Mouse (Mus musculus) lung, embryonic 15.5 days (tissue): ENCODE data around the gene Mmp9. TPM values are rescaled to one million over a fixed set of nuclear protein-coding genes. Genes with fewer than 3 reads are reported as not detected.

Experiments used
- ATAC-seq: fragments of 200-750 bp; cut with Nextera tagmentation; 2 replicates; pipeline ENCODE4 v1.8.0; 2017; ENCODE audit warnings: moderate number of reproducible peaks, borderline replicate concordance; ENCODE audit not compliant: low FRiP score, low TSS enrichment; ENCODE audit errors: extremely low read depth
- H3K27ac ChIP-seq: fragments of 300-500 bp; sonication (generic); 2 replicates; pipeline ENCODE4 v1.5.1; 2015; ENCODE audit warnings: moderate library complexity, mild to moderate bottlenecking, inconsistent platforms
- H3K27me3 ChIP-seq: fragments of 300-500 bp; sonication (generic); 2 replicates; pipeline ENCODE4 v1.6.1; 2015; ENCODE audit warnings: inconsistent platforms
- H3K36me3 ChIP-seq: fragments of 300-500 bp; sonication (generic); 2 replicates; pipeline ENCODE4 v1.6.1; 2015; ENCODE audit warnings: inconsistent platforms
- H3K4me1 ChIP-seq: fragments of 300-500 bp; sonication (generic); 2 replicates; pipeline ENCODE4 v1.6.1; 2015; ENCODE audit warnings: inconsistent platforms
- H3K4me2 ChIP-seq: fragments of 300-500 bp; sonication (generic); 2 replicates; pipeline ENCODE4 v1.6.1; 2015; ENCODE audit warnings: inconsistent platforms, mild to moderate bottlenecking, moderate library complexity
- H3K4me3 ChIP-seq: fragments of 300-500 bp; sonication (generic); 2 replicates; pipeline ENCODE4 v1.5.1; 2015; ENCODE audit warnings: mild to moderate bottlenecking, inconsistent platforms
- H3K9ac ChIP-seq: fragments of 300-500 bp; sonication (generic); 2 replicates; pipeline ENCODE4 v1.6.1; 2015; ENCODE audit warnings: inconsistent platforms
- H3K9me3 ChIP-seq: fragments of 300-500 bp; sonication (generic); 2 replicates; pipeline ENCODE4 v1.6.1; 2016; ENCODE audit warnings: inconsistent platforms
- WGBS: fragments of 180-500 bp; shearing (Covaris S2); methylation state at CpG from one replicate; pipeline ENCODE4 v1.1.7; 2015; 5-methylcytosine and 5-hydroxymethylcytosine counted together
- polyA plus RNA-seq: library from polyadenylated mRNA; unstranded; fragments of >200 nt; fragmentation: Nextera tagmentation; extraction: Ambion mirVana; gene quantifications from 2 replicates; pipeline ENCODE4 v1.2.1, GENCODE M21; 2015

Mmp9 gene
- polyA plus RNA-seq, 1 experiment from 2014 or later = 1.4 TPM

GRCm38 (mm10) chr2:164942692-164943290 lies 2.2 kb downstream of the Mmp9 start:
- H3K27me3 ChIP-seq = peaks cover 63% of the 10 kb centered on the region

GRCm38 (mm10) chr2:164947506-164947905 lies 6.9 kb downstream of the Mmp9 start:
- WGBS = 36% methylated on average over 4 of the region's 4 CpGs
- Histone ChIP-seq H3K9me3 (no peaks in the 10 kb centered on the region), H3K36me3 (no peaks in the 10 kb centered on the region), H3K9ac (no peak overlapping the region), H3K4me3 (no peak overlapping the region), H3K4me1 (no peaks in the 10 kb centered on the region), H3K4me2 (no peak overlapping the region), H3K27ac (no peak overlapping the region), H3K27me3 (peaks cover 70% of the 10 kb centered on the region)
- ATAC-seq = no peak

More at GRCm38 (mm10) chr2:164942692-164943290, 2.2 kb downstream of the Mmp9 start:
- H3K27ac ChIP-seq = no peak overlapping the region
- WGBS = 13% methylated on average over 5 of the region's 5 CpGs
- no peak overlapping the region for H3K4me2 ChIP-seq
- no peak for ATAC-seq
- no peaks in the 10 kb centered on the region for H3K9me3 ChIP-seq
- no peak overlapping the region for H3K4me3 ChIP-seq
- no peak overlapping the region for H3K9ac ChIP-seq
- peaks cover 12% of the 10 kb centered on the region; the same call in 1 of the 2 replicates for H3K4me1 ChIP-seq
- no peaks in the 10 kb centered on the region for H3K36me3 ChIP-seq

DNA sequence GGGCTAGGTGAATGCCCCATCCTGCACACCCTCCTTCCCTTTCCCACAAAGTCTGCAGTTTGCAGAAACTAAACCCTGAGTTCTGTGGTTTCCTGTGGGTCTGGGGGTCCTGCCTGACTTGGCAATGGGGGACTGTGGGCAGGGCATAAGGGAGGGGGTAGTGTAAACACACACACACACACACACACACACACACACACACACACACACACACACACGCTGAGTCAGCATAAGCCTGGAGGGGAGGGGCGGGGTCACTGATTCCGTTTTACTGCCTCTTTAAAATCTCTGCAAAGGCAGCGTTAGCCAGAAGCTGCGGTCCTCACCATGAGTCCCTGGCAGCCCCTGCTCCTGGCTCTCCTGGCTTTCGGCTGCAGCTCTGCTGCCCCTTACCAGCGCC lies 7.3 kb downstream of the Mmp9 start:
- Histone ChIP-seq H3K4me3 (no peak overlapping the region), H3K36me3 (no peaks in the 10 kb centered on the region), H3K27ac (no peak overlapping the region), H3K9me3 (no peaks in the 10 kb centered on the region), H3K4me2 (no peak overlapping the region), H3K4me1 (0 out of 2 replicates have a peak, but pooled peaks cover under 1% of the 10 kb centered on the region), H3K27me3 (peaks cover 74% of the 10 kb centered on the region), H3K9ac (no peak overlapping the region)
- 7% methylated on average over 6 of the region's 7 CpGs for WGBS
- no peak for ATAC-seq

DNA sequence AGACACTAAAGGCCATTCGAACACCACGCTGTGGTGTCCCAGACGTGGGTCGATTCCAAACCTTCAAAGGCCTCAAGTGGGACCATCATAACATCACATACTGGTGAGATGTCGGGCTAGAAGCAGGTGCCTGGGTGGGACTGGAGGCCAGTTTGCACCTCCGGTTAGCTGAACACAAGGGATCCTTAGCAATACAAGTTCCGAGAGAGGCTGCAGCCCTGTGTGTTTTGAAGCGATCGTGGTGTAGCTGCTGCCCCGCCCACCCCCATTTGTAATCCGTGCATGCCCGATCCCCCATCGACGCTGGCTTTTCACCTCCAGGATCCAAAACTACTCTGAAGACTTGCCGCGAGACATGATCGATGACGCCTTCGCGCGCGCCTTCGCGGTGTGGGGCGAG lies 8.4 kb downstream of the Mmp9 start:
- no peak overlapping the region for H3K9ac ChIP-seq
- no peak for ATAC-seq
- H3K36me3 ChIP-seq = no peaks in the 10 kb centered on the region
- peak overlapping the region; percentile 2; the same call in 1 of the 2 replicates for H3K4me3 ChIP-seq
- no peak overlapping the region for H3K27ac ChIP-seq
- no peaks in the 10 kb centered on the region for H3K9me3 ChIP-seq
- 6% methylated on average over 25 of the region's 25 CpGs for WGBS
- 0 out of 2 replicates have a peak, but pooled peaks cover 3% of the 10 kb centered on the region for H3K4me1 ChIP-seq
- peaks cover 83% of the 10 kb centered on the region for H3K27me3 ChIP-seq
- H3K4me2 ChIP-seq = 0 out of 2 replicates have a peak overlapping the region, but pooled peaks have one; percentile 26

GRCm38 (mm10) chr2:164950501-164950900 lies 9.9 kb downstream of the Mmp9 start:
- Histone ChIP-seq H3K4me2 (no peak overlapping the region), H3K9ac (no peak overlapping the region), H3K36me3 (no peaks in the 10 kb centered on the region), H3K4me3 (no peak overlapping the region), H3K27me3 (peaks cover 88% of the 10 kb centered on the region), H3K27ac (no peak overlapping the region), H3K9me3 (no peaks in the 10 kb centered on the region), H3K4me1 (0 out of 2 replicates have a peak, but pooled peaks cover 3% of the 10 kb centered on the region)
- 23% methylated on average over 13 of the region's 13 CpGs for WGBS
- no peak for ATAC-seq

DNA sequence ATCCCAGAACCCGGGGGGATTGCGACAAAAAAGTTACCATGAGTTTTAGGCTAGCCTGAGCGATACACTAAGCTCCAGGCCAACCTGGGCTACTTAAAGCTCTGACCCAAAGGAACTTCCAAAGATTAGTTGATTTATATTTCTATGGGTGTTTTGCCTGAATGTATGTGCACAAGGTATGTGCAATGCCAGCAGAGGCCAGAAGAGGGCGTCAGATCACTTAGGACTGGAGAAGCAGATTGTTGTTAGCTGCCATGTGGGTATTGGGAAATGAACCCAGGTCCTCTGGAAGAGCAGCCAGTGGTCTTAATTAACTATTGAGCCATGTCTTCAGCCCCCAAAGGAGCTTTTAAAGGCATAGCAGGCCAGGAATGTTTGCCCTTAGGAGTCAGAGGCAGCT lies 11.2 kb downstream of the Mmp9 start:
- Histone ChIP-seq H3K4me3 (no peak overlapping the region), H3K4me1 (0 out of 2 replicates have a peak, but pooled peaks cover 3% of the 10 kb centered on the region), H3K9me3 (no peaks in the 10 kb centered on the region), H3K36me3 (no peaks in the 10 kb centered on the region), H3K9ac (no peak overlapping the region), H3K4me2 (no peak overlapping the region), H3K27ac (no peak overlapping the region), H3K27me3 (peaks cover 82% of the 10 kb centered on the region)
- 79% methylated on average over 4 of the region's 4 CpGs for WGBS
- no peak for ATAC-seq

GRCm38 (mm10) chr2:164952448-164952847 lies 11.9 kb downstream of the Mmp9 start:
- 39% methylated on average over 13 of the region's 13 CpGs for WGBS
- Histone ChIP-seq H3K9me3 (no peaks in the 10 kb centered on the region), H3K4me2 (no peak overlapping the region), H3K9ac (no peak overlapping the region), H3K4me3 (no peak overlapping the region), H3K27ac (no peak overlapping the region), H3K27me3 (peaks cover 78% of the 10 kb centered on the region), H3K36me3 (no peaks in the 10 kb centered on the region), H3K4me1 (0 out of 2 replicates have a peak, but pooled peaks cover 3% of the 10 kb centered on the region)
- ATAC-seq = no peak

DNA sequence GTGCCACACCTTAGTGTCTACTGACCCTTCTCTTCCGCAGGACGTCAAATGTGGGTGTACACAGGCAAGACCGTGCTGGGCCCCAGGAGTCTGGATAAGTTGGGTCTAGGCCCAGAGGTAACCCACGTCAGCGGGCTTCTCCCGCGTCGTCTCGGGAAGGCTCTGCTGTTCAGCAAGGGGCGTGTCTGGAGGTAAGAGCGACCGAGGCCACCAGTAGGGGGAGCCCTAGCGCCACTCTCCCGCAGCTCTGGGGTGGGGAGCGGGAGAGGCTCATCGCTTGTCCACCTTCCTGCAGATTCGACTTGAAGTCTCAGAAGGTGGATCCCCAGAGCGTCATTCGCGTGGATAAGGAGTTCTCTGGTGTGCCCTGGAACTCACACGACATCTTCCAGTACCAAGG lies 12.6 kb downstream of the Mmp9 start:
- under 1% methylated on average over 21 of the region's 21 CpGs for WGBS
- Histone ChIP-seq H3K27me3 (peaks cover 73% of the 10 kb centered on the region), H3K4me1 (0 out of 2 replicates have a peak, but pooled peaks cover 3% of the 10 kb centered on the region), H3K9ac (no peak overlapping the region), H3K4me2 (no peak overlapping the region), H3K9me3 (no peaks in the 10 kb centered on the region), H3K36me3 (no peaks in the 10 kb centered on the region), H3K27ac (no peak overlapping the region), H3K4me3 (no peak overlapping the region)
- ATAC-seq = peak; percentile 65; the same call in 1 of the 2 replicates

DNA sequence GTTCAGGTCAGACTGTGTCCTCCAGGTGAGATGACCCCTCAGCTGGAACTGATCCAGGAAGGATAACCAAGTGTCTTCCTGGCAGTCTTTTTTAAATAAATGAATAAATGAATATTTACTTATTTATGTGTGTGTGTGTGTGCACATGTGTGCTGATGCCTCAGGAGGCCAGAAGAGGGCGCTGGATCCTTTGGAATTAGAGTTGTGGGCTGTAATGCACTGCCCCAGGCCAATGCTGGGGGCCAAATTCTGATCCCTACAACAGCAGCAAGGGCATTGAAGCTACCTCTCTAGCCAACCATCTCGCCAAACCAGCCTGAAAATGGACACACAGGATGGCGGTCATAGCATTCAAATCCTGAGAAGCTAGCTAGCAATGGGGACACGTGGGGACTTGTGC lies 15.1 kb downstream of the Mmp9 start:
- H3K4me1 ChIP-seq = peaks cover 5% of the 10 kb centered on the region; the same call in 1 of the 2 replicates
- no peaks in the 10 kb centered on the region for H3K9me3 ChIP-seq
- no peak overlapping the region for H3K9ac ChIP-seq
- no peak overlapping the region for H3K4me3 ChIP-seq
- 71% methylated on average over 4 of the region's 4 CpGs for WGBS
- H3K27ac ChIP-seq = no peak overlapping the region
- no peaks in the 10 kb centered on the region for H3K36me3 ChIP-seq
- no peak for ATAC-seq
- H3K27me3 ChIP-seq = peaks cover 48% of the 10 kb centered on the region
- H3K4me2 ChIP-seq = no peak overlapping the region

DNA sequence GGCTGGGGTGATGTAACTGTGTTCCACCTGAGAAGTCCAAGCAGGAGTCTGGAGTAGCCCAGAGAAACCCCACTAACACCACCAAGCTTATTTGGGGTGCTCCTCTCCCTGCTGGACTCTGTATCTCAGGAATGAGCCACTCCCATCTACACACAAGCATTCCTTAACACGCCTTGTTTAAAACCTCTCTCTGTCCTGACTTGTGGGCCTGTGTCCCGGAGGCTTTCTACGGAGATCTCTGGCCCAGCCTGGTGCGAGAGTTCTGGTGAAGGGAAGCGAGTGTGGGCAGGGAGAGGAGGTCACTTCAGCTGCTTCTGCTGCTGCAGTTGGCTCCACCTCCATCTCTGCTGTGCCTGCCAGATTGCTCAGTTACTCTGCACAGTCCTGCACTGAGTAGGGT lies 15.6 kb downstream of the Mmp9 start:
- 50% methylated on average over 5 of the region's 5 CpGs for WGBS
- H3K4me1 ChIP-seq = peaks cover 9% of the 10 kb centered on the region; the same call in 1 of the 2 replicates
- ATAC-seq = no peak
- no peaks in the 10 kb centered on the region for H3K9me3 ChIP-seq
- no peak overlapping the region for H3K4me3 ChIP-seq
- H3K36me3 ChIP-seq = no peaks in the 10 kb centered on the region
- no peak overlapping the region for H3K27ac ChIP-seq
- peaks cover 43% of the 10 kb centered on the region for H3K27me3 ChIP-seq
- H3K4me2 ChIP-seq = no peak overlapping the region
- no peak overlapping the region for H3K9ac ChIP-seq

GRCm38 (mm10) chr2:164957548-164958315 lies 17.2 kb downstream of the Mmp9 start:
- ATAC-seq = no peak
- no peak overlapping the region for H3K4me3 ChIP-seq
- no peak overlapping the region for H3K9ac ChIP-seq
- H3K36me3 ChIP-seq = no peaks in the 10 kb centered on the region
- H3K27ac ChIP-seq = no peak overlapping the region
- WGBS = 61% methylated on average over 9 of the region's 9 CpGs
- no peak overlapping the region for H3K4me2 ChIP-seq
- H3K4me1 ChIP-seq = peaks cover 13% of the 10 kb centered on the region; the same call in 1 of the 2 replicates
- no peaks in the 10 kb centered on the region for H3K9me3 ChIP-seq
- H3K27me3 ChIP-seq = peaks cover 32% of the 10 kb centered on the region
